Mouse (Mus musculus) small intestine, adult 2 months (tissue): Measurements from ENCODE around the gene Flna. TPM values are rescaled to one million over a fixed set of nuclear protein-coding genes. Genes with fewer than 3 reads are reported as not detected.
A peak's percentile ranks its signal among the peaks of the same experiment; 100 is the strongest.

Experiments
- H3K27ac ChIP-seq: fragments of 200-500 bp; 2 replicates; pipeline ENCODE4 v1.5.1; 2012; ENCODE audit warnings: low read depth, low read length, control low read depth, inconsistent platforms; ENCODE audit not compliant: insufficient read depth
- H3K27me3 ChIP-seq: fragments of 200-500 bp; 2 replicates; pipeline ENCODE4 v1.6.1; 2012; ENCODE audit warnings: mild to moderate bottlenecking, moderate library complexity, low read length, inconsistent platforms; ENCODE audit not compliant: control insufficient read depth, insufficient read depth
- H3K36me3 ChIP-seq: fragments of 200-500 bp; 2 replicates; pipeline ENCODE4 v1.6.1; 2012; ENCODE audit warnings: mild to moderate bottlenecking, low read length, control low read depth, inconsistent platforms; ENCODE audit not compliant: control insufficient read depth, insufficient read depth
- H3K4me1 ChIP-seq: fragments of 200-500 bp; 2 replicates; pipeline ENCODE4 v1.6.1; 2012; ENCODE audit warnings: low read length, inconsistent platforms, mixed read lengths; ENCODE audit not compliant: control insufficient read depth, insufficient read depth, insufficient read length
- H3K4me3 ChIP-seq: fragments of 200-500 bp; 2 replicates; pipeline ENCODE4 v1.5.1; 2012; ENCODE audit warnings: low read depth, mild to moderate bottlenecking, control low read depth, inconsistent platforms, low read length, moderate library complexity
- CTCF ChIP-seq: fragments of 200-500 bp; IDR thresholded peaks from 2 replicates; pipeline ENCODE4 v1.5.1; 2012; ENCODE audit warnings: low read depth, mild to moderate bottlenecking, control low read depth, inconsistent platforms, low read length, moderate library complexity, mixed read lengths; ENCODE audit not compliant: insufficient replicate concordance, insufficient read length; ENCODE audit errors: extremely low read depth
- POLR2A ChIP-seq: fragments of 200-500 bp; IDR thresholded peaks from 2 replicates; pipeline ENCODE4 v1.6.1; 2012; ENCODE audit warnings: low read depth, mild to moderate bottlenecking, control low read depth, inconsistent platforms, low read length, moderate library complexity
- WGBS: fragments of 180-500 bp; shearing (Covaris S2); methylation state at CpG from one replicate; pipeline ENCODE4 v1.1.7; 2018; 5-methylcytosine and 5-hydroxymethylcytosine counted together
- polyA plus RNA-seq: library from polyadenylated mRNA; depleted of rRNA; stranded (reverse); fragments of >200 nt; gene quantifications from 2 replicates; pipeline ENCODE4 v1.2.3, GENCODE M21; 2012

The Flna gene
- polyA plus RNA-seq, 1 experiment, result 270 TPM

- Histone ChIP-seq H3K36me3 (peaks cover 3% of the 10 kb centered on the region; the same call in 1 of the 2 replicates), H3K4me1 (no peaks in the 10 kb centered on the region), H3K27me3 (no peaks in the 10 kb centered on the region), H3K4me3 (peak overlapping the region; percentile 70), H3K27ac (peak overlapping the region; percentile 65)
- no peak for TF ChIP-seq POLR2A
- no peak for TF ChIP-seq CTCF
- WGBS, result 17% methylated on average over 15 of the region's 15 CpGs
Observed at GRCm38 (mm10) chrX:74246693-74247092, 2.9 kb downstream of the Flna start.

- Histone ChIP-seq H3K36me3 (peaks cover 3% of the 10 kb centered on the region; the same call in 1 of the 2 replicates), H3K27me3 (no peaks in the 10 kb centered on the region), H3K27ac (peak overlapping the region; percentile 69), H3K4me3 (peak overlapping the region; percentile 85), H3K4me1 (no peaks in the 10 kb centered on the region)
- 17% methylated on average over 38 of the region's 38 CpGs for WGBS
- TF ChIP-seq CTCF (no peak), POLR2A (peak; percentile 90)
Observed at GRCm38 (mm10) chrX:74246213-74246681, 3.4 kb downstream of the Flna start.

GRCm38 (mm10) chrX:74245687-74246086, 3.9 kb downstream of the Flna start:
- no peaks in the 10 kb centered on the region for H3K27me3 ChIP-seq
- H3K4me3 ChIP-seq, result peak overlapping the region; percentile 85
- H3K36me3 ChIP-seq, result peaks cover 6% of the 10 kb centered on the region; the same call in 1 of the 2 replicates
- H3K4me1 ChIP-seq, result no peaks in the 10 kb centered on the region
- peak overlapping the region; percentile 69 for H3K27ac ChIP-seq
- 28% methylated on average over 21 of the region's 21 CpGs for WGBS
- TF ChIP-seq CTCF (no peak), POLR2A (no peak)

GRCm38 (mm10) chrX:74245107-74245506, 4.5 kb downstream of the Flna start:
- Histone ChIP-seq H3K36me3 (peaks cover 7% of the 10 kb centered on the region), H3K27me3 (no peaks in the 10 kb centered on the region), H3K4me3 (no peak overlapping the region), H3K27ac (peak overlapping the region; percentile 69), H3K4me1 (no peaks in the 10 kb centered on the region)
- 70% methylated on average over 1 of the region's 1 CpGs for WGBS
- TF ChIP-seq POLR2A, result no peak
- TF ChIP-seq CTCF, result no peak

- Histone ChIP-seq H3K36me3 (peaks cover 8% of the 10 kb centered on the region), H3K27ac (peak overlapping the region; percentile 69), H3K4me1 (no peaks in the 10 kb centered on the region), H3K27me3 (no peaks in the 10 kb centered on the region), H3K4me3 (no peak overlapping the region)
- TF ChIP-seq POLR2A (no peak), CTCF (no peak)
- WGBS, result 76% methylated on average over 3 of the region's 3 CpGs
Observed at GRCm38 (mm10) chrX:74244614-74245083, 5.0 kb downstream of the Flna start.

- Histone ChIP-seq H3K4me1 (no peaks in the 10 kb centered on the region), H3K27me3 (no peaks in the 10 kb centered on the region), H3K36me3 (peaks cover 8% of the 10 kb centered on the region), H3K4me3 (peak overlapping the region; percentile 19), H3K27ac (peak overlapping the region; percentile 69)
- TF ChIP-seq CTCF (no peak), POLR2A (no peak)
- WGBS, result 60% methylated on average over 3 of the region's 3 CpGs
Observed at GRCm38 (mm10) chrX:74243807-74244206, 5.8 kb downstream of the Flna start.

GRCm38 (mm10) chrX:74243396-74243795, 6.2 kb downstream of the Flna start:
- TF ChIP-seq CTCF (no peak), POLR2A (no peak)
- WGBS, result 66% methylated on average over 2 of the region's 2 CpGs
- Histone ChIP-seq H3K4me3 (no peak overlapping the region), H3K4me1 (no peaks in the 10 kb centered on the region), H3K36me3 (peaks cover 8% of the 10 kb centered on the region), H3K27me3 (no peaks in the 10 kb centered on the region), H3K27ac (peak overlapping the region; percentile 69)
